Comparison of ENCODE assay signal across 22 mouse cellular contexts in genomic region chr14:55820576-55820975, GRCm38 (mm10). TPM values are rescaled to one million over a fixed set of nuclear protein-coding genes. Genes with fewer than 3 reads are reported as not detected.
DNase-seq lines count a peak whose midpoint lies in the region; ATAC-seq lines count a peak whose summit lies in the region.
"Had no signal": no experiment of that assay in that cellular context is flagged by ENCODE, and none has a peak within 500 bp of the region (broad histone marks: within the 10 kb centered on the region; RNA-seq: fewer than 3 reads in every experiment).

No protein-coding gene starts in this region.

- no peak for ATAC-seq in kidney, embryonic 16.5 days (ENCODE audit: low FRiP score, low TSS enrichment)
- ATAC-seq: activated CD4-positive, CD25-positive, alpha-beta regulatory T cell, adult 4 months; forebrain, embryonic 15.5 days; inflammation-experienced regulatory T-cells, adult 6 months; liver, postnatal 0 days; midbrain, embryonic 16.5 days had no signal

- no peak overlapping the region for H3K4me2 ChIP-seq in kidney, embryonic 16.5 days (replicated peaks; ENCODE audit: low read depth, low read length)
- H3K4me2 ChIP-seq: forebrain, embryonic 15.5 days; hindbrain, embryonic 13.5 days; kidney, embryonic 15.5 days; neural tube, embryonic 15.5 days had no signal

- no peaks in the 10 kb centered on the region for H3K9me3 ChIP-seq in kidney, embryonic 16.5 days (ENCODE audit: low read length)
- H3K9me3 ChIP-seq: forebrain, embryonic 15.5 days; G1E; hindbrain, embryonic 13.5 days; kidney, embryonic 15.5 days; neural tube, embryonic 15.5 days had no signal

- DNase-seq in gastrocnemius, postnatal 10 days: peak; percentile 1
- no peak for DNase-seq in gastrocnemius, postnatal 36 days
- DNase-seq in kidney, adult 11 months: peak; percentile 0
- peak; percentile 1 for DNase-seq in right cerebral cortex, postnatal 4 days
- no peak for DNase-seq in right cerebral cortex, postnatal 36 days (ENCODE audit: low spot score in 2 of 2)
- peak; percentile 36 for DNase-seq in testis, postnatal 10 days (ENCODE audit: low spot score)
- DNase-seq in left cerebral cortex, adult 9 months (ENCODE audit: low spot score in 2 of 2): no peak
- DNase-seq: cerebellum, adult 18-20 months; embryo, embryonic 11 days; left cerebral cortex, postnatal 4 days; liver; liver, postnatal 0 days; right cerebral cortex, postnatal 14 days had no signal

- intact Hi-C loops in gastrocnemius, postnatal 36 days (cut with DNase I): loop anchor here (5.0 kb wide), 1 partner anchor 97 kb away; no protein-coding TSS in a partner anchor

- no peaks in the 10 kb centered on the region for H3K36me3 ChIP-seq in kidney, embryonic 16.5 days (ENCODE audit: insufficient read depth, low read length)
- H3K36me3 ChIP-seq: forebrain, embryonic 15.5 days; G1E; hindbrain, embryonic 13.5 days; kidney, embryonic 15.5 days; neural tube, embryonic 15.5 days had no signal

- no peaks in the 10 kb centered on the region for H3K27me3 ChIP-seq in kidney, embryonic 16.5 days (ENCODE audit: insufficient read depth, low read length)
- H3K27me3 ChIP-seq: forebrain, embryonic 15.5 days; kidney, embryonic 15.5 days had no signal

- 86% methylated on average over 9 of the region's 9 CpGs for WGBS in kidney, embryonic 16.5 days

- no peak overlapping the region for H3K27ac ChIP-seq in kidney, embryonic 16.5 days (ENCODE audit: low read length)
- H3K27ac ChIP-seq: forebrain, embryonic 15.5 days; hindbrain, embryonic 13.5 days; kidney, embryonic 15.5 days; neural tube, embryonic 15.5 days had no signal

- no peak overlapping the region for H3K9ac ChIP-seq in kidney, embryonic 16.5 days (replicated peaks; ENCODE audit: low read length)
- H3K9ac ChIP-seq: forebrain, embryonic 15.5 days; hindbrain, embryonic 13.5 days; kidney, embryonic 15.5 days; liver, postnatal 0 days; neural tube, embryonic 15.5 days had no signal

- H3K4me1 ChIP-seq in kidney, embryonic 16.5 days (ENCODE audit: insufficient read depth, low read length): peaks cover 11% of the 10 kb centered on the region

- no peak overlapping the region for H3K4me3 ChIP-seq in kidney, embryonic 16.5 days (ENCODE audit: low read length)
- H3K4me3 ChIP-seq: forebrain, embryonic 15.5 days; hindbrain, embryonic 13.5 days; kidney, embryonic 15.5 days; neural tube, embryonic 15.5 days had no signal

RNA-seq across cellular contexts. Expression of gene Nfatc4, which starts 2.4 kb away (rescaled TPM):
- 10 to 100 TPM in 1 of 2 experiments, 1 to 10 TPM in 1; 9.3 to 14.8 TPM for total RNA-seq in gastrocnemius, postnatal 10 days (2021)
- 1 to 10 TPM; 3.3 TPM for total RNA-seq in gastrocnemius, postnatal 36 days (2021)
- 38.2 and 38.7 TPM in 2 replicates for polyA plus RNA-seq in kidney, embryonic 16.5 days (2015; fragmentation: Nextera tagmentation; extraction: Ambion mirVana)
- polyA plus RNA-seq: activated CD4-positive, CD25-positive, alpha-beta regulatory T cell, adult 4 months; G1E; inflammation-experienced regulatory T-cells, adult 6 months had no signal

RNA-seq across cellular contexts. Expression of gene Ripk3, which starts 31.9 kb away (rescaled TPM):
- total RNA-seq in gastrocnemius, postnatal 10 days (2021): 1 to 10 TPM; 3.9 to 4.2 TPM
- under 1 TPM; 0.59 to 0.67 TPM for total RNA-seq in gastrocnemius, postnatal 36 days (2021)
- polyA plus RNA-seq in kidney, embryonic 16.5 days (2015; fragmentation: Nextera tagmentation; extraction: Ambion mirVana): 39.3 and 43.4 TPM in 2 replicates

RNA-seq across cellular contexts. Expression of gene Nynrin, which starts 33.2 kb away (rescaled TPM):
- total RNA-seq in gastrocnemius, postnatal 10 days (2021): 10 to 100 TPM in 1 of 2 experiments, 1 to 10 TPM in 1; 9.3 to 15.3 TPM
- total RNA-seq in gastrocnemius, postnatal 36 days (2021): 1 to 10 TPM; 2.1 to 2.7 TPM
- polyA plus RNA-seq in kidney, embryonic 16.5 days (2015; fragmentation: Nextera tagmentation; extraction: Ambion mirVana): 22.5 and 25.1 TPM in 2 replicates

RNA-seq across cellular contexts. Expression of gene Adcy4, which starts 36.7 kb away (rescaled TPM):
- total RNA-seq in gastrocnemius, postnatal 10 days (2021): 1 to 10 TPM; 5.9 to 9.4 TPM
- total RNA-seq in gastrocnemius, postnatal 36 days (2021): 1 to 10 TPM; 5.3 to 6.5 TPM
- 16.7 and 19.7 TPM in 2 replicates for polyA plus RNA-seq in kidney, embryonic 16.5 days (2015; fragmentation: Nextera tagmentation; extraction: Ambion mirVana)

RNA-seq across cellular contexts. Expression of gene Ltb4r1, which starts 54.8 kb away (rescaled TPM):
- total RNA-seq in gastrocnemius, postnatal 10 days (2021): under 1 TPM; 0.16 to 0.61 TPM
- total RNA-seq in gastrocnemius, postnatal 36 days (2021): not detected
- 0.54 and 0.92 TPM in 2 replicates for polyA plus RNA-seq in kidney, embryonic 16.5 days (2015; fragmentation: Nextera tagmentation; extraction: Ambion mirVana)
- polyA plus RNA-seq: forebrain, embryonic 15.5 days had no signal

Comparison
In these comparisons a context has a peak if more than half of its experiments do, and no peak if none do; other contexts are left out.
1. DNase-seq: peak in gastrocnemius, postnatal 10 days (single experiment), kidney, adult 11 months (single experiment), right cerebral cortex, postnatal 4 days (single experiment) and testis, postnatal 10 days (single experiment); none in gastrocnemius, postnatal 36 days (0 of 2), right cerebral cortex, postnatal 36 days (0 of 2) and left cerebral cortex, adult 9 months (0 of 2).